In genomic region chr11:116653709-116654221, GRCm38 (mm10) we compare ENCODE assay signal across 8 mouse cellular contexts. TPM values are rescaled to one million over a fixed set of nuclear protein-coding genes. Genes with fewer than 3 reads are reported as not detected.
DNase-seq lines count a peak whose midpoint lies in the region; ATAC-seq and TF ChIP-seq lines count a peak whose summit lies in the region.

No protein-coding gene starts in this region.

- no peak for TF ChIP-seq CTCF in lung, embryonic 14.5 days (IDR thresholded peaks at IDR 0.05; ENCODE audit: low read depth)

- 0 out of 2 replicates have a peak overlapping the region, but pooled peaks have one; percentile 22 for H3K27ac ChIP-seq in embryonic facial prominence, embryonic 15.5 days (replicated peaks)
- peak overlapping the region; percentile 2; the same call in 1 of the 2 replicates for H3K27ac ChIP-seq in hindbrain, embryonic 14.5 days
- H3K27ac ChIP-seq in lung, embryonic 14.5 days (ENCODE audit: low read depth) = no peak overlapping the region

- WGBS in embryonic facial prominence, embryonic 15.5 days = under 1% methylated on average over 45 of the region's 47 CpGs
- 1% methylated on average over 43 of the region's 47 CpGs for WGBS in hindbrain, embryonic 14.5 days
- WGBS in lung, embryonic 14.5 days = 0% methylated on average over 46 of the region's 47 CpGs

- H3K4me3 ChIP-seq in embryonic facial prominence, embryonic 15.5 days (replicated peaks) = peak overlapping the region; percentile 59
- peak overlapping the region; percentile 55 for H3K4me3 ChIP-seq in hindbrain, embryonic 14.5 days (replicated peaks; ENCODE audit: low read length)
- peak overlapping the region; percentile 50 for H3K4me3 ChIP-seq in lung, embryonic 14.5 days (ENCODE audit: low read depth, low read length)

- peak; percentile 43 for DNase-seq in layer of hippocampus, adult 11-12 months (ENCODE audit: low spot score)
- no peak for DNase-seq in layer of hippocampus, postnatal 25 days (ENCODE audit: extremely low spot score in 1 of 2, low spot score in 1 of 2)
- peak; percentile 63 to 69 for DNase-seq in adrenal gland, postnatal 36 days
- peak; percentile 45 for DNase-seq in hindbrain, embryonic 14.5 days (ENCODE audit: low spot score)
- DNase-seq in lung, embryonic 14.5 days = peak; percentile 61
- DNase-seq in right cerebral cortex, postnatal 4 days = peak; percentile 67
- DNase-seq in spleen, postnatal 36 days (ENCODE audit: low spot score in 2 of 2) = no peak

- peak overlapping the region; percentile 89 for H3K4me2 ChIP-seq in embryonic facial prominence, embryonic 15.5 days (replicated peaks)
- peak overlapping the region; percentile 98 for H3K4me2 ChIP-seq in hindbrain, embryonic 14.5 days (replicated peaks)
- peak overlapping the region; percentile 96 for H3K4me2 ChIP-seq in lung, embryonic 14.5 days

- H3K27me3 ChIP-seq in embryonic facial prominence, embryonic 15.5 days = peaks cover 16% of the 10 kb centered on the region
- H3K27me3 ChIP-seq in hindbrain, embryonic 14.5 days (ENCODE audit: control insufficient read depth, insufficient read depth, low read length) = 0 out of 2 replicates have a peak, but pooled peaks cover 10% of the 10 kb centered on the region
- peaks cover 35% of the 10 kb centered on the region for H3K27me3 ChIP-seq in lung, embryonic 14.5 days (ENCODE audit: insufficient read depth, low read length)

- peak overlapping the region; percentile 60 for H3K9ac ChIP-seq in embryonic facial prominence, embryonic 15.5 days
- H3K9ac ChIP-seq in hindbrain, embryonic 14.5 days = peak overlapping the region; percentile 78
- peak overlapping the region; percentile 50 for H3K9ac ChIP-seq in lung, embryonic 14.5 days

- peaks cover 64% of the 10 kb centered on the region for H3K4me1 ChIP-seq in embryonic facial prominence, embryonic 15.5 days
- peaks cover 23% of the 10 kb centered on the region for H3K4me1 ChIP-seq in hindbrain, embryonic 14.5 days (replicated peaks; ENCODE audit: control insufficient read depth, insufficient read depth, low read length)
- peaks cover 16% of the 10 kb centered on the region; the same call in 1 of the 2 replicates for H3K4me1 ChIP-seq in lung, embryonic 14.5 days (ENCODE audit: insufficient read depth)

- H3K9me3 ChIP-seq in embryonic facial prominence, embryonic 15.5 days (replicated peaks) = no peaks in the 10 kb centered on the region
- H3K9me3 ChIP-seq in hindbrain, embryonic 14.5 days (ENCODE audit: control insufficient read depth, low read length) = no peaks in the 10 kb centered on the region
- no peaks in the 10 kb centered on the region for H3K9me3 ChIP-seq in lung, embryonic 14.5 days (ENCODE audit: low read depth, low read length)

- ATAC-seq in embryonic facial prominence, embryonic 15.5 days (ENCODE audit: insufficient number of reproducible peaks, low FRiP score, low TSS enrichment, low read depth) = no peak
- peak; percentile 32 for ATAC-seq in hindbrain, embryonic 14.5 days (ENCODE audit: low FRiP score)
- ATAC-seq in lung, embryonic 14.5 days (ENCODE audit: insufficient read depth) = no peak

- no peaks in the 10 kb centered on the region for H3K36me3 ChIP-seq in embryonic facial prominence, embryonic 15.5 days
- no peaks in the 10 kb centered on the region for H3K36me3 ChIP-seq in hindbrain, embryonic 14.5 days (replicated peaks; ENCODE audit: control insufficient read depth, insufficient read depth)
- H3K36me3 ChIP-seq in lung, embryonic 14.5 days (ENCODE audit: insufficient read depth) = no peaks in the 10 kb centered on the region

RNA-seq across cellular contexts. Expression of gene Cygb, which starts 0.3 kb away (rescaled TPM):
- total RNA-seq in layer of hippocampus, postnatal 25 days (2021) = 10 to 100 TPM; 65.7 to 78.3 TPM
- total RNA-seq in adrenal gland, postnatal 36 days (2021) = 10 to 100 TPM; 25.0 to 36.5 TPM
- 32.7 and 33.3 TPM in 2 replicates for polyA plus RNA-seq in embryonic facial prominence, embryonic 15.5 days (2015; fragmentation: Nextera tagmentation; extraction: Ambion mirVana)
- polyA plus RNA-seq in hindbrain, embryonic 14.5 days (2014; fragmentation: Nextera tagmentation; extraction: Ambion mirVana) = 26.5 and 29.7 TPM in 2 replicates
- polyA plus RNA-seq in lung, embryonic 14.5 days (2014; fragmentation: Nextera tagmentation; extraction: Ambion mirVana) = 9.5 and 10.0 TPM in 2 replicates

RNA-seq across cellular contexts. Expression of gene Prcd, which starts 0.4 kb away (rescaled TPM):
- 1 to 10 TPM; 6.4 to 7.0 TPM for total RNA-seq in layer of hippocampus, postnatal 25 days (2021)
- 10 to 100 TPM in 1 of 2 experiments, 1 to 10 TPM in 1; 9.6 to 14.1 TPM for total RNA-seq in adrenal gland, postnatal 36 days (2021)
- 3.6 and 3.8 TPM in 2 replicates for polyA plus RNA-seq in embryonic facial prominence, embryonic 15.5 days (2015; fragmentation: Nextera tagmentation; extraction: Ambion mirVana)
- 2.8 and 3.5 TPM in 2 replicates for polyA plus RNA-seq in hindbrain, embryonic 14.5 days (2014; fragmentation: Nextera tagmentation; extraction: Ambion mirVana)
- 0.53 and 1.6 TPM in 2 replicates for polyA plus RNA-seq in lung, embryonic 14.5 days (2014; fragmentation: Nextera tagmentation; extraction: Ambion mirVana)

RNA-seq across cellular contexts. Expression of gene Rhbdf2, which starts 26.9 kb away (rescaled TPM):
- total RNA-seq in layer of hippocampus, postnatal 25 days (2021) = 1 to 10 TPM; 1.1 to 1.8 TPM
- 10 to 100 TPM; 12.5 to 17.5 TPM for total RNA-seq in adrenal gland, postnatal 36 days (2021)
- polyA plus RNA-seq in embryonic facial prominence, embryonic 15.5 days (2015; fragmentation: Nextera tagmentation; extraction: Ambion mirVana) = 8.3 and 8.8 TPM in 2 replicates
- 1.1 and 1.2 TPM in 2 replicates for polyA plus RNA-seq in hindbrain, embryonic 14.5 days (2014; fragmentation: Nextera tagmentation; extraction: Ambion mirVana)
- 8.9 and 9.8 TPM in 2 replicates for polyA plus RNA-seq in lung, embryonic 14.5 days (2014; fragmentation: Nextera tagmentation; extraction: Ambion mirVana)

Comparison
In these comparisons a context has a peak if more than half of its experiments do, and no peak if none do; other contexts are left out.
1. DNase-seq: peak in layer of hippocampus, adult 11-12 months (single experiment), adrenal gland, postnatal 36 days (2 of 2), hindbrain, embryonic 14.5 days (single experiment), lung, embryonic 14.5 days (single experiment) and right cerebral cortex, postnatal 4 days (single experiment); none in layer of hippocampus, postnatal 25 days (0 of 2) and spleen, postnatal 36 days (0 of 2).
2. Peak in every context shown above with its lines, with median percentiles within 50 percentile points of each other: H3K4me2 ChIP-seq, H3K4me3 ChIP-seq and H3K9ac ChIP-seq.